ENCODE assay signal across 13 mouse cellular contexts in the genomic region with DNA sequence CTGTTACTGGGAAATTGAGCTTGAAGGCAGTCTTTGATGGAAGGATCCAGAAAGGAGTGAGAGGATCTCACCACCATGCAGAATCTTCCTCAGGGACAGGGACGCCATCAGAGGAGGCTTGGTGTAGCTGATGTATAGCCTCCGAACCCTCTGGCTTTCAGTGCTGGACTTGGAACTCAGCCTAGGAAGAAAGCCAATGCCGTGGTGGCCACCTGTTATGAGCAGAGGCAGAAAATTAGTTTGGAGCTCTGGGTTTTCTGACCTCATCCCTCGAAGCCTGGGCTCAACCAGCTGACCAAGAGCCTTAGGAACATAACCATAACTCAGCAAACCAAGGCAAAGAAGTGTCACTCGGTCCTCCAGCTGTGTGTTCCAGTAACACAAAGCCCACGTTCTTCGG.
DNase-seq lines count a peak whose midpoint lies in the region; ATAC-seq lines count a peak whose summit lies in the region.
"Had no signal": no experiment of that assay in that cellular context is flagged by ENCODE, and none has a peak within 500 bp of the region (broad histone marks: within the 10 kb centered on the region; RNA-seq: fewer than 3 reads in every experiment).

No protein-coding gene starts in this region.

- H3K27ac ChIP-seq in midbrain, embryonic 13.5 days = peak overlapping the region; percentile 2; the same call in 1 of the 2 replicates
- H3K27ac ChIP-seq in midbrain, embryonic 10.5 days (replicated peaks) = no peak overlapping the region
- H3K27ac ChIP-seq in liver, embryonic 16.5 days (ENCODE audit: low read length) = peak overlapping the region; percentile 99

- no peak overlapping the region for H3K9ac ChIP-seq in midbrain, embryonic 13.5 days (replicated peaks)
- peak overlapping the region; percentile 65 for H3K9ac ChIP-seq in liver, embryonic 16.5 days (ENCODE audit: low read depth, low read length)

- intact Hi-C loops in gastrocnemius, postnatal 14 days (cut with DNase I; ENCODE audit: low total_unique reads) = no loop called here

- WGBS in midbrain, embryonic 13.5 days = 92% methylated on average over 7 of the region's 7 CpGs
- 93% methylated on average over 7 of the region's 7 CpGs for WGBS in midbrain, embryonic 10.5 days
- 82% methylated on average over 7 of the region's 7 CpGs for WGBS in liver, embryonic 16.5 days (ENCODE audit: insufficient replicate concordance)

- no peak for ATAC-seq in midbrain, embryonic 13.5 days
- no peak for ATAC-seq in liver, embryonic 16.5 days (ENCODE audit: low read depth)
- no peak for ATAC-seq in megakaryocyte, adult 5-6 weeks (ENCODE audit: poor library complexity, severe bottlenecking)

- H3K4me2 ChIP-seq in midbrain, embryonic 13.5 days (replicated peaks) = no peak overlapping the region
- H3K4me2 ChIP-seq in liver, embryonic 16.5 days (ENCODE audit: low read depth, low read length) = peak overlapping the region; percentile 64

- H3K9me3 ChIP-seq in midbrain, embryonic 13.5 days = no peaks in the 10 kb centered on the region
- no peaks in the 10 kb centered on the region for H3K9me3 ChIP-seq in midbrain, embryonic 10.5 days (replicated peaks)
- no peaks in the 10 kb centered on the region for H3K9me3 ChIP-seq in liver, embryonic 16.5 days (replicated peaks; ENCODE audit: control insufficient read depth, low read length)
- H3K9me3 ChIP-seq: G1E; hindbrain, embryonic 10.5 days had no signal

- H3K4me1 ChIP-seq in midbrain, embryonic 13.5 days (replicated peaks) = peaks cover 54% of the 10 kb centered on the region
- peaks cover 23% of the 10 kb centered on the region for H3K4me1 ChIP-seq in midbrain, embryonic 10.5 days
- peaks cover 55% of the 10 kb centered on the region for H3K4me1 ChIP-seq in liver, embryonic 16.5 days (ENCODE audit: control insufficient read depth, low read depth, low read length)

- no peak overlapping the region for H3K4me3 ChIP-seq in midbrain, embryonic 13.5 days (replicated peaks)
- H3K4me3 ChIP-seq in midbrain, embryonic 10.5 days = no peak overlapping the region
- 0 out of 2 replicates have a peak overlapping the region, but pooled peaks have one; percentile 44 for H3K4me3 ChIP-seq in liver, embryonic 16.5 days (ENCODE audit: low read depth, low read length)
- H3K4me3 ChIP-seq: hindbrain, embryonic 10.5 days had no signal

- peak; percentile 42 for DNase-seq in gastrocnemius, adult 18-20 months (ENCODE audit: low spot score)
- DNase-seq in gastrocnemius, postnatal 14 days = no peak
- DNase-seq in midbrain, embryonic 10.5 days (ENCODE audit: low spot score) = no peak
- DNase-seq in cerebellum, adult 9-10 months = peak; percentile 82
- DNase-seq in right cerebral cortex, postnatal 36 days (ENCODE audit: low spot score in 2 of 2) = no peak
- DNase-seq: B cell, adult 2 months; kidney, adult 2 months; lung, postnatal 14 days had no signal

- 0 out of 2 replicates have a peak, but pooled peaks cover 4% of the 10 kb centered on the region for H3K36me3 ChIP-seq in midbrain, embryonic 13.5 days
- H3K36me3 ChIP-seq in midbrain, embryonic 10.5 days = peaks cover 17% of the 10 kb centered on the region; the same call in 1 of the 2 replicates
- H3K36me3 ChIP-seq in liver, embryonic 16.5 days (ENCODE audit: control insufficient read depth, insufficient read depth) = no peaks in the 10 kb centered on the region

- H3K27me3 ChIP-seq in midbrain, embryonic 13.5 days = no peaks in the 10 kb centered on the region
- no peaks in the 10 kb centered on the region for H3K27me3 ChIP-seq in midbrain, embryonic 10.5 days (ENCODE audit: low read depth, poor library complexity, severe bottlenecking)
- H3K27me3 ChIP-seq in liver, embryonic 16.5 days (ENCODE audit: control insufficient read depth, insufficient read depth, low read depth, low read length) = no peaks in the 10 kb centered on the region

Comparison
In these comparisons a context has a peak if more than half of its experiments do, and no peak if none do; other contexts are left out.
1. DNase-seq: peak in gastrocnemius, adult 18-20 months (single experiment) and cerebellum, adult 9-10 months (single experiment); none in gastrocnemius, postnatal 14 days (single experiment), midbrain, embryonic 10.5 days (single experiment) and right cerebral cortex, postnatal 36 days (0 of 2).